Mouse (Mus musculus): ENCODE measurements around the gene Mak. TPM values are rescaled to one million over a fixed set of nuclear protein-coding genes. Genes with fewer than 3 reads are reported as not detected.
A peak's percentile ranks its signal among the peaks of the same experiment; 100 is the strongest.

The Mak gene
- not detected for total RNA-seq (2022)

GRCm38 (mm10) chr13:41079421-41079780, at the start of gene Mak:
Gene Mak (minus strand): TSS chr13:41079706.
- no peak for DNase-seq (ENCODE audit: low spot score)

GRCm38 (mm10) chr13:41129061-41129460, 49.6 kb upstream of the Mak start:
- no peak for DNase-seq (ENCODE audit: low spot score)

- DNase-seq (ENCODE audit: low spot score), result no peak
Observed at GRCm38 (mm10) chr13:41128326-41128725, 48.8 kb upstream of the Mak start.

DNA sequence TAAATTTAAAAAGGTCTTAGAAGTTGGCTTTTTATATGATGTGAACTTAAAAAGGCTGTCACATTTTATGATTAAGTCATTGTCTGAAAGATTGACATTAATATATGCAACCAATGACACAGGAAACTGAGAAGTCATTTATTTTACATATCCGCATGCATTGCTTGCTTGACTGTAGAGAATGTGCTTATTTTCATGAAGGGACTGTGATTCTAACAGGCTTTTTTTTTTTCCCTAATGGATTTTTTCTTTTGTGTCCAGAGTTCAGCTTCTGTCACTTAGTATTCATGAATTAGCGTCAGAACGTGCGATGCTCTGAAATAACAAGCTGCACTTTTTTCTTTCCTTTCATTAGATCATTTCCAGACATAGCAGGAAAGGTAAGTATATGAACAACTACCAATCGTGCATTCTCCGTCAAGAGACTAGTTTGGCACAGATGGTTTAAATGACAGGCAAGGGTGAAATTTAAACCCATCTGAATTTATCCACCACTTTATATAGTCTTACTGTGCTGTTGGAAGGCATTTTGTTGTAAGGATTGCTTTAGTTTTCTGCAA, 44.2 kb upstream of the Mak start:
- no peak for DNase-seq (ENCODE audit: low spot score)

DNA sequence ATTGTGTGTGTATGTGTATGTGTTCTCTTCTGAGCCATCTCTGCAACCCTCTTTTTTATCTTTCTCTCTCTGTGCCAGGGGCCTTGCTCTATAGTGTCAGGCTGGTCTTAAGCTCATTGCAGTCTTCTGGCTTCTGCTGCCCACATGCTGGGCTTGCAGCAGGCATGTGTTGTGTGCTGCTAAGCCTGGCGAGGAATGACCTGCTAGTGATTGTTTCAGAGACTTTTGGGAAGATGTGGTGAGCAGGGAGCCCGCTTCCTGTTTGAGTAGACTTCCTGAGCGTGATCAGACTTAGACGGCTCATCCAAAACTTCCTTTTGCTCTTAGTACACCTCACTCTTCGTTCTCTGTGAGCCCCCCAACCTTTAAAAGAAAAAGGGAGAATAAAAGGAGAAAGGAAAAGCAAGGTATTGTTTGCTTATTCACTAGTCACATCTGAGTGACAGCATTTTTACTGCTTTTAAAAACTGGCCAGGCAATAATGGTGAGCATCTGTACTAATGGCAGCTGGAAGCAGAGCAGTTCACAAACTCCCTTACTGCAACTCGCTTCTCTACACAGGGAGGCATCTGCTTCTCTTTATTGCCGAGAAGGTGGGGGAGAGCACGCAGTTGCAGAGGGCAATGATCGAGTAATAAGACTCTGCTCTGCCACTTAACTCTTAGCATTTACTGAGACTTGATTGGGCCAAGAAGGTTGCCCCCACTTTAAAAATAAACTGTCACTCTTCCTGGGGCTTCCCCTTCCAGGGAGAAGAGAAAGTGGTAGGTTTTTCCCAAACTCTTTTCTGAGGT, 39.8 kb upstream of the Mak start:
- no peak for DNase-seq (ENCODE audit: low spot score)

GRCm38 (mm10) chr13:41113940-41114339, 34.4 kb upstream of the Mak start, which contains the start of gene Sycp2l:
Gene Sycp2l (plus strand): TSS chr13:41114307.
- no peak for DNase-seq (ENCODE audit: low spot score)

GRCm38 (mm10) chr13:41110935-41111334, 31.4 kb upstream of the Mak start, which contains the start of gene Gcm2:
Gene Gcm2 (minus strand): TSS chr13:41111035.
- DNase-seq (ENCODE audit: low spot score), result no peak

DNA sequence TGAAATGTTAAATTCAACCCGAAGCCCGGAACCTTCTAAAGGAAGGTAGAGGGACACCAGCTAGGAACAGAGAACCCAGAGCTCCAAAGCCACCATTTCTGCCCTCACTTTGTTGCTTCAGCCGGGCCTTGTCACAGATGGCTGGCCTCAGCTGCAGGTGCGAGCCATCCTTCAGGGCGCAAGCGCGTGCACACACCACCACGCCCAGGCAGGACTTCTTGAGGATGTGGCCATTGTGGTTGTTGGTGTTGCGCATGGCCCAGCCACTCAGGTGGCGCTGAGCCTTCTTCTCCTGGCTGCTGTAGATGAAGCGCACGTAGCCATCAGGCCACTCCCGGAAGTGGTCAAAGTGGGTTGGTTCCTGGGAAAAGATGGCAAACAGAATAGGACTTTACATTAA, 26.0 kb upstream of the Mak start:
- DNase-seq (ENCODE audit: low spot score), result no peak

DNA sequence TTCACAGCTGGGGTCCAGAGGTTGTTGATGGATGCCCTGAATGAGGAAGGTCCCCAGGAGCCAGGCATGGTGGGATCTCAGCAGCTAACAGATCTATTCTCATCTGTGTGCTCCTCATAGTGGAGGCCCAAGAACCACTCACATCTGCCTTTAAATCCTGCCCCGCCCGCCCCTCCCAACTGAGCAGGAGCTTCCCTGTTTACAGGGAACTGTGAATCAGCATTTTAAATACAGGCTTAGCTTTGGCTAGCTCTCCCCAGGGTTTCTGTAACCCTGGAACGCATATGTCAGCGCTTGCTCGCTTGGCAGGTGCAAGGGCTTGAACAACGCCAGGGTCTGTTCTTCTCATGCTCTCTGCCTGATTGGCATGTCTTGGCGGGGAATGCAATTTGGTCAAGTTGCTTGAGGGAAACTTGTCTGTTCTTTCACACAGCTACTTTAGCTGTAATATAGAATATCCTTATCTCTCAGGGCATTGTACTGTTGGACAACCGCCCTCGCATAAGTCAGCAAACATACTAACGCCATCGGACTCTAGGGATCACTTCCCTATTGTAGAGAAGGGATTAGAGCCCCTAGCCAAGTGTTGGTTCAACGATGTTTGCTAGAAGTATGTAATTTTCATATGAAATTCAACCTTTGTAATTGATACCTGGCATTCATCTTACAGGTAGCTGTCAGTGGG, 24.5 kb upstream of the Mak start:
- DNase-seq (ENCODE audit: low spot score), result no peak

DNA sequence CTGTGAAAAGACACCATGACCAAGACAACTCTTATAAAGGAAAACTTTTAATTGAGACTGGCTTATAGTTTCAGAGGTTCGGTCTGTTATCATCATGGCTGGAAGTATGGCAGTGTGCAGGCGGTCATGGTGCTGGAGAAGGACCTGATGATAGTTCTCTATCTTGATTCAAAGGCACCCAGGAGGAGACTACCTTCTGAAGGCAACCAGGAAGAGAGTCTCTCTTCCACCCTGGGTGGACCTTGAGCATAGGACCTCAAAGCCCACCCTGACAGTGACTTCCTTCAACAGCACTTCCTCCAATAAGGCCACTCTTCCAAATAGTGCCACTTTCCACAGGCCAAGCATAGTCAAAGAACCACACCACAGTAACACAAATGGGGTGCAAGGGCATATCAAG, 20.5 kb upstream of the Mak start:
- DNase-seq (ENCODE audit: low spot score), result no peak

DNA sequence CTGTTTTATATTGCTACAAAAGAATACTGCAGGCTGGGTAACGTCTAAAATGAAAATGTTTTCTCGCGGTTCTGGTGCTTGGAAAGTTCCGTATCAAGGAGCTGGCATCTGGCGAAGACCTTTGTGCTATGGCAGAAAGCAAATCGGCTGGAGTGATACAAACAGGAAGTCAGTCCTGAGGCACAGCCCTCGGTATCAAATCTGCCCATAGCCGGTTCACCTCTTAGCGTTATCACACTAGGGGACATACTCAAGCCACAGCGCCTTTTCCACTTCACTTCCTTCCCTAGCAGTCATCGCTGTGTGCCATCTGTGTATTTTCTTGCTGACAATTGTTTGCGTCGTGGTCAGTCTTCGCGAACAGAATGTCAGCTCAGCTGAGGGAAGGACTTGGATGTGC, 18.8 kb upstream of the Mak start:
- no peak for DNase-seq (ENCODE audit: low spot score)

- DNase-seq (ENCODE audit: low spot score), result peak; percentile 24
Observed at GRCm38 (mm10) chr13:41097324-41098058, 18.0 kb upstream of the Mak start.

- DNase-seq (ENCODE audit: low spot score), result no peak
Observed at GRCm38 (mm10) chr13:41094160-41094559, 14.7 kb upstream of the Mak start.

- no peak for DNase-seq (ENCODE audit: low spot score)
Observed at GRCm38 (mm10) chr13:41091271-41091670, 11.8 kb upstream of the Mak start.

DNA sequence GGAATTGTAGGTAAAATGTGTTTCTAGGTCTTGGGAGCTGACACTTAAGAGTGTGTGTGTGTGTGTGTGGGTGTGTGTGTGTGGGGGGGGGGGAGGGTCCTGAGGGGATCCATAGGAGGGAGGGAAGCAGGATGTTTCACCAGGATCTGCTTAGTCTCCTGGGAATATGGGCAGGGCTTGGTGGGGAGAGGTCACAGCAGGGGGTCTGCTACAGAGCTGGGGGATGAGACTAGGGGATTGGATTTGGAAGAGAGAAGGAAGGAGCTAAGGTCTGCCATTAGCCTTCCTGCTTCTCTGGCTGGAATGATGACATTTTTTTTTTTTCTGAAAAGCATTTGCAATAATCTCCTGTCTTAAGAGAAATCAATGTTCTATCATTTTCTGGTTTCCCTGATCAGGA, 9.2 kb upstream of the Mak start:
- DNase-seq (ENCODE audit: low spot score), result no peak

- no peak for DNase-seq (ENCODE audit: low spot score)
Observed at GRCm38 (mm10) chr13:41085140-41085539, 5.6 kb upstream of the Mak start.

- no peak for DNase-seq (ENCODE audit: low spot score)
Observed at GRCm38 (mm10) chr13:41084521-41084920, 5.0 kb upstream of the Mak start.

DNA sequence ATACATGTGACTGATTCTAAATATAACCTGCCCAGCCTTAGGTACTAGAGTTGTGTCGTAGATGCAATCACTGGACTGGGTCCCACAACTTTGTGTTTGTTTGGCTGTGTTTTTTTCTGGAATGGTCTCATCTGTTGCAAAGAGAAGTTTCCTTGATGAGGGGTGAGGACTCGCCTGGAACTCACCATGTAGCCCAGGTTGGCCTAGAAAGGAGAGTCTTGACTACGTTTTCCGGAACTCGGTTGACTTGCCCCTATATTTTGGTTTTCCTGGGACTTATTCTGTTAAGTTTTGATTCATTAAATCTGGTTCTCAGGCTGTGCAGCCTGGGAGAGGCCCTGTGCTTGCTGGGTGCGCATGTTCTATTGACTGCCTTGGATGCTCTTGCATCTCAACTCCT, 1.2 kb upstream of the Mak start:
- DNase-seq (ENCODE audit: low spot score), result no peak

GRCm38 (mm10) chr13:41079859-41080258, 353 bp upstream of the Mak start:
- DNase-seq (ENCODE audit: low spot score), result no peak

DNA sequence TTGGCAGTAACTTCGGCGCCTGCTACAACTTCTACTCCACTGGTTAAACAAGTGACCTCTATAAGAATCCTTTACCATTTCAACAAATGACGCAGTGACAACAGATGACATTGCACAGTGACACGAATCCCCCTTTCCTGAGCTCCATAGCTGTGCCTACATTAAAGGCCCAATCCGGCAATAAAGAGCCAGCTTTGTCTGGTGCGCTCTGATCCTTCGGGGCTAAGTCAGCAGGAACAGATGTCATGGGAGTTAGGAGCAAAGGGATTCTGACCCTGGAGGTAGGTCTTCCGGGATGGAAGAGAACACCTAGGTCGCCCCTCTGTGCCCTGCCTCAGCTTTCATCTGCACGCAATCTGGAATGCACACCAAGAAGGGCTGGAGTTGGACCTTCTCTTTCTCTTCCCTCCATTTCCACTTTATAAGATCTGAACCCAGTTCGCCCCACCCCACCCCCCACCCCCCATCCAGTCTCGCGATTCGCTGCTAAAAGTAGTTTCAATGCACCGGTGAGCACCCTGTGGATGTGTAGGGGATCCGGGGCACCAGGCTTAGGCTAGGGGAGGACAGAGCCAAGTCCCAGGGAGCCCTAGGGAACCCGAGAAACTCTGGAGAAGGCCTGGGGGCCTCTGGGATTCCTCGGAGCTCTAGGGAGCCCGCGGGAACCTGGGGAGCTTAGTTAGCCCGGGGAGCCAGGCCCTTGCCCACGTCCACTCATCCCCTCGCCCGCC, 651 bp downstream of the Mak start:
- DNase-seq (ENCODE audit: low spot score), result no peak

DNA sequence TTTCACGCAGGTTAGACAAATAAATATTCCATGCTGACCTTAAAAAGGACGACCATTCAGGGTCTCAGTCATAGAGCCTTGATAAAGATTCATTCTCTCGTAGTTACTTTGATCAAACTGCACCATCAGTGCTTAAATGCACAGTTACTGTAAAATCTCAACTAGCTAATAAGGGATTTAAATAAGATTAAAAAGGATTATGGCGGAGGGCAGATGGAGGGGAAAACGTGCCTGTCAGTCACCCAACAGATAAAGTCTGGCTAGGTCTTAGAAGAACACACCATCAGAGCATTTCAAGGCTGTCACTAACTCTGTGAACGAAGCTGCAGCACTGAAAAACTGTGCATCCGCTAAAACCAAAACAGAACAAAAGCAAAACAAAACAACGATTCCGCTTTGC, 1.6 kb downstream of the Mak start:
- no peak for DNase-seq (ENCODE audit: low spot score)

DNA sequence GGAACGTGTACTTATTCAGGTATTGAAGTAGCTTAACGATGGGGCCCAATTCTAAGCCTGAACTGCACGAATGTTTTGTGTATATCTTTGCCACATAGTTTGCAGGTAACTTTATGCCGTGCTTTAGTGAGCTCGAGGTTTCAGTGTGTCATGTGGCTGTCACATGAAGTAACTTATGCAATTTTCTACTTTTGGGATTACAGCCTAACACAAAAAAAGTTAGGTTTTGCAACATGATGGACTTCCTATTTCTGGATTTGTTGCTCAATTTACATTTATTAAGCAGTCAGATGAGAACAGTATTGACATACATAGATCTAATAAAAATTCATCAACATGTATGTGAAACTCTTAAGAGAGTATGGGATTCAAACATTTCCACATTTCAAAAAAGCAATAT, 5.7 kb downstream of the Mak start:
- no peak for DNase-seq (ENCODE audit: low spot score)
